Mouse (Mus musculus): ENCODE measurements around the gene Foxj2.
A peak's percentile ranks its signal among the peaks of the same experiment; 100 is the strongest.

Gene Foxj2

DNA sequence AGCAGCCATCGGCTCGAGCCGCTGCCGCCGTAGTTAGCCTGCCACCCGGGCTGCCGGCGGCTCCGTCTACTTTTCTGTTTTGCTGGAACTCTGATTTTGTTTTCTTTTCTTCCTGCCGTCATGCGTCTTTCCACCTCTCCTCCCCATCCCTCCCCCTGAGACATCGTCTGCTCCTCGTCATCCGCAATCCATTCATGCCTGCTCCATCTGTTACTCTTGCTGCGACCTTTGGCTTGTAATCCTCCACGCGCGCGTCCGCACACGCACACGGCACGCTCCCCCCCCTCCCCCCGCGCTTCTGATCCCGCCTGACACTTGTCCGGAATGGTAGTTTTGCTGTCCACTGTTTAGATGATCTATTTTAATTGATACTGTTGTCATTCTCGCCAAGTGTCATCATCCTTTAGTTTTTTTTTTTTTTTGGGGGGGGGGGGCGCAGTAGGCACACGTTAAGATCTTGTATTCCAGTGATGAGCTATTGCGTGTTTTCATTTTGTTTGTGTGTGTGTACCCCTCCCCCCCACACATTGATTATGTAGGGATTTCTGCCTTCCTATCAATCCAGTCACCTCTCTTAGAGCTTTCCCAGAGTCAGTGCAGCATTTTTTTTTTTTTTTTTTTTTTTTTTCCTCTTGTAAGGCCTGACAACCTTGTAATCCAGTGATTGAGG lies 55.1 kb downstream of the Foxj2 start:
- peak; percentile 22 to 80 for DNase-seq

DNA sequence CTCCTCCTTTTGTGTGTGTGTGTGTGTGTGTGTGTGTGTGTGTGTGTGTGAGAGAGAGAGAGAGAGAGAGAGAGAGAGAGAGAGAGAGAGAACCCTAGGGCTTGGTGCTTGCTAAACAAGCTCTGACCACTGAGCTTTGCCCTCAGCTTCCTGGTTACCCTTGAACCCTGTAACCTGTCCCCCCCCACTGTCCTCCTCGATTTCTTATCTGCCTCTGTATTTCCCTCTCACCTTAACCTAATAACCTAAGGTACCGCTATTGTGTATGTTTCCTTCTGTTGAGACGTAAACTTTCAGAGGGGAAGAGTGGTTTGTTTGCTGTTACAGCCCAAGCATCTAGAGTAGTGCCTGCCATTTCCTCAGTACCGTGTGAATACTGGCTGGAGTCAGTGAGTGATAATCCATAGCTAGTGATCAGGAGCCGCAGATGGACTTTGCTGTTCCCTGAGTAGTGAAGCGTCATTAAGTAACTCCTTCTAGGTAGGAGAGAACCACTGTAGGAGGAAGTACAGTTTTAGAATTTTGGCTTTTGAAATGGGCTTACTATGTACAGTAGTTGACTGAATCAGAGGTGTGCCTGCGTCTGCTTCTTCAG lies 59.5 kb downstream of the Foxj2 start:
- DNase-seq = no peak

DNA sequence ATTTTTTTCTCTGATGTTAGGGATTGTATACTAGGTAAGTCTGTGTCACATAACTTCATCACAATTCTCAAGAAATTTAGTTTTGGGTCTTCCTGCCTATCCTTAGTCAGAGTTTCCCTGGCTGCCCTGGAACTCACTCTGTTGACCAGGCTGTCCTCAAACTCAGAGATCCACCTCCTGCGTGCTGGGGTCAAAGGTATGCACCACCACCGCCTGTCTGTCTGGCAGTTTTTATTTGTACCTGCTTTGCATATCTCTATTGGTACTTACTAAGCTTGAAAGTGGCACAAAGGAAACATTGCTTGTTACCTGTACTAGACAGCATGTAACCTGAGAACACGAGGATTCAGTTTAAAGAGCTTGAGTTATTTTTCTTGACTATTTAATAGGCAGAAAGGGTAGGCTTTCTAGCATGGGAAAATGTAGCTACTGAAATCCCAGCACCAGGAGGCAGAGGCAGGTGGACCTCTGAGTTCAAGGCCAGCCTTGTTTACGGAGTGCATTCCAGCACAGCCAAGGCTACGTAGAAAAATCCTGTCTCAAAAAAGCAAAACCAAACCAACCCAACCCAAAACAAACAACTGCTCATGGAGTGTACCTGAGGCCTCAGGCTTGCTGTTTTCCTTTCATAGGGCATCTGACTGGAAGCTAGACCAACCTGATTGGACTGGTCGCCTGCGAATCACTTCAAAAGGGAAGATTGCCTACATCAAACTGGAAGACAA lies 60.2 kb downstream of the Foxj2 start:
- DNase-seq = no peak

DNA sequence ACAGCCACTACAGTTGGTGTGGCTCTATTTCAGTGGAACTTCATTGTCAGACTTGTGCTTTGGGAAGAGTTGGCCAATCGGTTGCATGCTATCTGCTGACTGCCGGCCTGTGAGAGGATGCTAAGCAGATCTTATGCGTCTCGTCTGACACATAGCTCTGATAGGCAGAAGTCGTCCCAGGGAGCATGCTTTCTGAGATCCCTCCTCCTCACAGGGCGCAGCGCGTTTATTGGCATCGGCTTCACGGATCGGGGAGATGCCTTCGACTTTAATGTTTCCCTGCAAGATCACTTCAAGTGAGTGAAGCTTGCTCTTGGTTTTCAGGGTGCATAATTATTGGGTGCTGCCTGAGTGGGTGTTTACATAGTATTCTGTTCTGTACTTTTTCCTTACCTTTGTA lies 61.6 kb downstream of the Foxj2 start:
- DNase-seq = no peak

DNA sequence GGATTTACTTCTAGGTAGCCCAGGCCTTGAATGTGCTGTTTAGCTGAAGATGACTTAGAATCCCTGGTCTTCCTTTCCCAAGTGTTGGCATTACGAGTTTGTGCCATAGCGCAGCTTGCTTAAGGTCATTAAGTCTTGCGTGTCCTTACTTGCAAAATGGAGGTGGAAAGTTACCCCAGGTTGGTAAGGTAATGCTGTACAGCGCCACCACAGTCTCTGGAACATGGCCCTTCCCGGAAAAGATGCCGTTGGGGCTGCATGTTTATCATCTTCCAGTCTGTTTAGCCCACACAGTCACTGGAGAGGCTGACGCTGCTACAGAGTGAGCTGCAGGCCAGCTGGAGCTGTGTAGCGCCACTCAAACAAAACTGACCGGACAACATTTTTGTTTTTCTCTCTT lies 63.9 kb downstream of the Foxj2 start:
- no peak for DNase-seq

DNA sequence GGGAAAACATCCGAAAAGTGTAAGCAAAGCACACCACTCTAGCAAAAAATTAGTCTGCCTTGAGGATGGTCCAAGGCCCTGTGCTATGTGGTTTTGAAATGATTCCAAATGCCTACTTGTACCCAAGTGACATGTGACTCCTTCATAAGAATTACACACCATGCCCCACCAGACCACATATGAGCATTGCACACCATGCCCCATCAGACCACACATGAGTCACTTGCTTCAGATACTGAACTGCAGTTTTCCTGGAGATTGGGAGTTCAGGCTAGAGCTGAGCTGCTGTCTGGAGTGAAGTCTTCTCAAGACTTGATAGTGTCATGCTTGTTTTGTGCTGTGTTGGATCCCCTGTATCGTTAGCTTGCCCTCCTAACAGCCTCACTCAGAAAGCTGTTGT lies 69.9 kb downstream of the Foxj2 start:
- no peak for DNase-seq

DNA sequence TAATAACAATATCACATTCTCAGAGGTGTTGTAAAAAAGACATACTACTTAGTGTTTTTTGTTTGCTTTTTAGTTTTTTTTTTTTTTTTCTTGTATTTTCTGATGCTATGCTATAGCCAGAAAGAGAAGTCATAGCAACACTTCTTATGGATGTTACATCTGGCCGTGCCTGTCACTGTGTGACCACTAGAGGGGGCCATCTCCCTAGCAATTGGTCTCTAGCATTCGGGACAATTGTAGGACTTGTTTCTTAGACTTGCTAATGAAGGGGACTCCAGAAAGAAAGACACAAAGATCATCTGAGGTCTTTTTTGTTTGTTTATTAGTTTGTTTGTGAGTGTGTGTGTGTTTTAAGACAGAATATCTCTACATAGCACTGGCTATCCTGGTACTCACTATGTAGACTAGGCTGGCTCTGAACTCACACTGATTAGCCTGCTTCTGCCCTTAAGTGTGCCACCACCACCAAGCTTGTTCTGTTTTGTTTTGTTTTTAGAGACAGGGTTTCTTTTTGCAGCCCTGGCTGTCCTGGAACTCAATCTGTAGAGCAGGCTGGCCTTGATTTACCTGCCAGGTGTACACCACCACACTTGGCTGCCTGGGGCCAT lies 72.8 kb downstream of the Foxj2 start:
- peak; percentile 73 to 84 for DNase-seq

Data from cerebellum, postnatal 14 days (tissue).